Mouse (Mus musculus): ENCODE measurements around the gene Olfr829. TPM values are rescaled to one million over a fixed set of nuclear protein-coding genes. Genes with fewer than 3 reads are reported as not detected.

Gene Olfr829
- not detected in 2 replicates for polyA plus RNA-seq (2012; rRNA removed)

DNA sequence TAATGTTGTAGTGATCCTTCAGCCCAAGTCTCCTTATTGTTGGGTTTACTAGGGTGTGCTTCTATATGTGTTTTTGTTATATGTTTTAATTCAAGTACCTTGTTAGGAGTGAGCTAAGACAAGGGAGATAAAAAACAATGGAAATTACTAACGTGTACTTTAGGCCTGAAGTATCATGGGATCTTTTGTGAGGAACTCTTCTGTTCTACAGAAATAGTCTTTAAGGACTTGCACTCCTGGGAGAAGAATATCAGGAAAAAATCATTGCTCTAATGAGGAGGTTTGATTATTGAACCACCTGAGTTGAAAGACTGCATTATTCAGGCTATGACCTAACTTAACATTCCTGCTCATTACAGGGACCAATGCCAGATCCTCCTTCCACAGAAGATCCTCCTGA, at the start of gene Olfr829:
Olfr829 (plus strand) TSS at position 301 of the 400 bp plus-strand sequence.

DNA sequence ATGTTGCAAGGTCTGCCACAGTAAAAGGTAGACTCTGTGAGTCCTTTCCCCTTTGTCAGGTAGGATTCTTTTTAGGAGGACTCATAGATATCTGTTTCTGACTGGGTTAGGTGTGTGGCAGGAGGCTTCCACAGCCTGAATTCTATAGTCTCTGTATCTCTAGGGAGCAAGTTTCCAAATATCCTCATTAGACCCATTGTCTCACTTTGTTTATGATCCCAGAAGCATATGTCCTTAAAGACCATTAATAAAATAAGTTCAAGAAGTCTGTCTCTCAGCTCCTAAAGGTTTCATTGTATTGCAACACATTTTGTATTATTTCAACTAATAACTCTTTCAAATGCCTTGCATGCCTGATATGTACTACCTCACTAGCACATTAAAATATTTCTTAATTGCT, 35.3 kb upstream of the Olfr829 start, which contains the start of gene Olfr828:
Olfr828 (minus strand) TSS at position 101 of the 400 bp plus-strand sequence.

DNA sequence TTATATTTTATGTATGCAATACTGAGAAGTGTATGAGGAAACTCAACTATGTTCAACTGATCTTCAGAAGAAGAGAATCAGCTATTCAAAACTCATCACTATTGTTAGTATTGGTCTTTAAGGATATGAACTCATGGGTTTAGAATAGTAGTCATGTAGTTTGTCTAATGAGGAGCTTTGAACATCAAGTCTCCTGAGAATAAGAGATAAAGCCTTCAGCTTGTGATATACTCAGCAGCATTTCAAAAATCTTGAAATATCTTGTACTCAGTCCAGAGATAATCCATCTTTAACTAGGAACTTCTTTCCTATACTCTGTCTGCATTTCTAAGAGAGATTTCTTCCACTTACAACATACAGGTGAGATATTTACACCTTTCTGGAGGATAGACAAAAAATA, 19.7 kb downstream of the Olfr829 start, which contains the start of gene Olfr830:
Olfr830 (plus strand) TSS at position 301 of the 400 bp plus-strand sequence.

Other genes starting within 250 kb of the Olfr829 start
- gene Muc16, start 180.4 kb upstream of the Olfr829 start, polyA plus RNA-seq (2012; rRNA removed), result 0.27 and 0.52 TPM in 2 replicates
- gene Olfr24, start 90.9 kb upstream of the Olfr829 start, polyA plus RNA-seq (2012; rRNA removed), result not detected in 2 replicates
- not detected in 2 replicates for gene Olfr828, start 35.4 kb upstream of the Olfr829 start, polyA plus RNA-seq (2012; rRNA removed)
- not detected in 2 replicates for gene Olfr830, start 19.8 kb downstream of the Olfr829 start, polyA plus RNA-seq (2012; rRNA removed)
- gene Olfr832, start 82.2 kb downstream of the Olfr829 start, polyA plus RNA-seq (2012; rRNA removed), result not detected in 2 replicates
- not detected in 2 replicates for gene Olfr834, start 133.1 kb downstream of the Olfr829 start, polyA plus RNA-seq (2012; rRNA removed)
- not detected in 2 replicates for gene Olfr835, start 177.8 kb downstream of the Olfr829 start, polyA plus RNA-seq (2012; rRNA removed)